Mouse (Mus musculus) limb, embryonic 15.5 days (tissue): ENCODE measurements around the gene Slc27a1. TPM values are rescaled to one million over a fixed set of nuclear protein-coding genes. Genes with fewer than 3 reads are reported as not detected.

Source experiments
- ATAC-seq: fragments of 200-750 bp; cut with Nextera tagmentation; 2 replicates; pipeline ENCODE4 v1.8.0; 2017; ENCODE audit warnings: low read depth, moderate TSS enrichment; ENCODE audit not compliant: insufficient number of reproducible peaks, low FRiP score, low TSS enrichment
- H3K27ac ChIP-seq: fragments of 300-500 bp; sonication (generic); 2 replicates; pipeline ENCODE4 v1.5.1; 2015; ENCODE audit warnings: moderate library complexity, mild to moderate bottlenecking, inconsistent platforms
- H3K27me3 ChIP-seq: fragments of 300-500 bp; sonication (generic); 2 replicates; pipeline ENCODE4 v1.6.1; 2015; ENCODE audit warnings: inconsistent platforms
- H3K36me3 ChIP-seq: fragments of 300-500 bp; sonication (generic); 2 replicates; pipeline ENCODE4 v1.6.1; 2015; ENCODE audit warnings: inconsistent platforms
- H3K4me1 ChIP-seq: fragments of 300-500 bp; sonication (generic); 2 replicates; pipeline ENCODE4 v1.6.1; 2015; ENCODE audit warnings: inconsistent platforms
- H3K4me2 ChIP-seq: fragments of 300-500 bp; sonication (generic); 2 replicates; pipeline ENCODE4 v1.6.1; 2015; ENCODE audit warnings: mild to moderate bottlenecking, inconsistent platforms
- H3K4me3 ChIP-seq: fragments of 300-500 bp; sonication (generic); 2 replicates; pipeline ENCODE4 v1.5.1; 2015; ENCODE audit warnings: mild to moderate bottlenecking, inconsistent platforms
- H3K9ac ChIP-seq: fragments of 300-500 bp; sonication (generic); 2 replicates; pipeline ENCODE4 v1.6.1; 2015; ENCODE audit warnings: inconsistent platforms
- H3K9me3 ChIP-seq: fragments of 300-500 bp; sonication (generic); 2 replicates; pipeline ENCODE4 v1.6.1; 2016; ENCODE audit warnings: inconsistent platforms
- WGBS: fragments of 180-500 bp; shearing (Covaris S2); methylation state at CpG from one replicate; pipeline ENCODE4 v1.1.7; 2015; 5-methylcytosine and 5-hydroxymethylcytosine counted together
- polyA plus RNA-seq: library from polyadenylated mRNA; unstranded; fragments of >200 nt; fragmentation: Nextera tagmentation; extraction: Ambion mirVana; gene quantifications from 2 replicates; pipeline ENCODE4 v1.2.1, GENCODE M21; 2015

Slc27a1 gene
- polyA plus RNA-seq, 1 experiment from 2014 or later = 44.5 TPM

DNA sequence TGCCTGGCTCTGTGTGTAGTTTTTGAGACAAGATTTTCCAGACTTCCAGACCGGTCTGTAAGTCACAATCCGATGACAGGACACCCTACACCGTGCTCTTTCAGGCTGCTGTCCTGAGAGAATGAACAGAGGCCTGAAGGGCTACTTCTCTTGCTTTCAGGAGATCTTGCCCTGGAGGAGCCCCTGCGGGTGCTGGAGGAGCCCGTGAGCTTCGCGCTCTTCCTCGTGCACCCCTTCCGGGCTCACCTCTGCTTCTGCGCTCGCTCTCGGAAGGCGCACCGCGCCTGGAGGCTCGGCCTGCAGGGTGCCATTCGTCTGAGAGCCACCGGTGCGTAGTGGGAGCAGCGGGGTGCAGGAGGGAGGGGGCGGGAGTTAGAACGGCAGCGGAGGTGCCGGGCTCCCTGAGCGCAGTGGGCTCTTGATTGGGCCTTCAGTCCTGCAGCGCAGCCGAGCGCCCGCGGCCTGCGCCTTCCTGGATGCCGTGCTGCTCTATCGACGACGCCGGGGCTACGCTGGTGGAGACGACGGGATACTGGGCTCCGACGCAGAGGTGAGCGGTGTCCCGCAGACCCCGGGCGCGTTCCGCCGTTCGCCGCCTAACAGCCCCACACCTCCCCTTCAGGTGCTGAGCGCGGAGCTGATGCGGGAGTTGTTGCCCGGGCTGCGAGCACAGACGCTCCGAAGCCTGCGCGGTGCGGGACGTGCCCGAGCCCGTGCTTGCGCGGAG, 33.4 kb downstream of the Slc27a1 start:
- Histone ChIP-seq H3K4me1 (peaks cover 29% of the 10 kb centered on the region), H3K4me3 (peak overlapping the region; percentile 41), H3K27me3 (peaks cover 33% of the 10 kb centered on the region), H3K27ac (peak overlapping the region; percentile 40; the same call in 1 of the 2 replicates), H3K9me3 (no peaks in the 10 kb centered on the region; the same call in 1 of the 2 replicates), H3K9ac (peak overlapping the region; percentile 8; the same call in 1 of the 2 replicates), H3K36me3 (peaks cover 5% of the 10 kb centered on the region; the same call in 1 of the 2 replicates), H3K4me2 (peak overlapping the region; percentile 81)
- 2% methylated on average over 65 of the region's 65 CpGs for WGBS
- ATAC-seq = peak; percentile 45; the same call in 1 of the 2 replicates

DNA sequence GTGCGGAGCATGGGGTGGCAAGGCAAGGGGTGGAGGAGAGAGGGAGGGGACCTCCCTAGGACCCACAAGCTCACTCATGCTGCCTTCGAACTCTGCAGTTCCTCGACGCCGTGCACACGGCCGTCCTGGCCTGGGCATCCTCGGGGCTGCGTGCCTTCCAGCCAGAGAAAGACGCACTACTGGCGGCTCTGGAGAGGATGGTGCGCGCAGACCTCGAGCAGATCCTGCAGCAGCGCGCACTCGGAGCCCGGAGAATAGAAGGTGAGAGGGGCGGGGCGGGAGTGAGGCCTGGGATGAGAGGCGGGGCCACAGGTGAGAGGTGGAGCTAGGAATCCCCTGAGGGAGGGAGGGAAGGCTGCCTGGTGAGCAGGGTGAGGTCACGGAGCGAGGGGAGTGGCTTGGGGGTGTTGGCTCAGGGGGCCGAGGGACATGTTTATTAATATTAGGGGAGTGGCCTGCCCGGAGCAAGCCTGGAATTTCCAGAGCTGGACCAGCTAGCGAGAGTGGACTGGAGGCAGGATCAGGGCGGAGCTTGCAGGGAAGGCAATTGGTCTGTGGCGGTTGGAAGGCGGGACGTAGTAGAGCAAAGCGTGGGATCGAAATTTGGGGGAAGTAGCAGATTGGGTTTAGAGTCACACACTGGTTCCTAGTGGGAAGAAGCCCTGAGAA, 34.1 kb downstream of the Slc27a1 start:
- Histone ChIP-seq H3K4me3 (peak overlapping the region; percentile 41), H3K9ac (peak overlapping the region; percentile 8; the same call in 1 of the 2 replicates), H3K27me3 (peaks cover 33% of the 10 kb centered on the region), H3K4me1 (peaks cover 29% of the 10 kb centered on the region), H3K36me3 (peaks cover 5% of the 10 kb centered on the region; the same call in 1 of the 2 replicates), H3K4me2 (peak overlapping the region; percentile 81), H3K9me3 (no peaks in the 10 kb centered on the region; the same call in 1 of the 2 replicates), H3K27ac (0 out of 2 replicates have a peak overlapping the region, but pooled peaks have one; percentile 40)
- ATAC-seq = peak; percentile 76
- 1% methylated on average over 32 of the region's 32 CpGs for WGBS

DNA sequence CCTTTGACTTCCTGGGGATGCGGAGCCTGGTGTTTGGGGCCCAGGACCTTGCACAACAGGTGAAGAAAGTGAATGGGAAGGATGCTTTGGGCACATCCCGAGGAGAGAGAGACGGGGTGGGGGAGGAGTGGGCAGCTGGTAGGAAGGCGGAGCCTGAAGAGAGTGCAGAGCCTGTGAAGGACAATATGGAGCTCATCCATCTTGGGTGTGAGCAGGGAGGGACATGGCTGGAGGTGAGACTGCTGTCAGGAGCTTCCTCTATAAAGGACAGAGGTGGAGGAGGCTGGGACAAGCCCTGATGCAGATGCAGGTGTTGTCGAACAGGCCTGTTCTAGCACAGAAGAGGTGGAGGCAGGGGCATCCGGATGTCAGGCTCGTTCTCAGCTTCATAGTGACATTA, 35.3 kb downstream of the Slc27a1 start:
- Histone ChIP-seq H3K9ac (no peak overlapping the region), H3K27me3 (peaks cover 33% of the 10 kb centered on the region), H3K4me2 (no peak overlapping the region), H3K9me3 (no peaks in the 10 kb centered on the region; the same call in 1 of the 2 replicates), H3K27ac (no peak overlapping the region; the same call in 1 of the 2 replicates), H3K36me3 (peaks cover 5% of the 10 kb centered on the region; the same call in 1 of the 2 replicates), H3K4me3 (no peak overlapping the region), H3K4me1 (peaks cover 29% of the 10 kb centered on the region)
- ATAC-seq = no peak
- 55% methylated on average over 7 of the region's 7 CpGs for WGBS

DNA sequence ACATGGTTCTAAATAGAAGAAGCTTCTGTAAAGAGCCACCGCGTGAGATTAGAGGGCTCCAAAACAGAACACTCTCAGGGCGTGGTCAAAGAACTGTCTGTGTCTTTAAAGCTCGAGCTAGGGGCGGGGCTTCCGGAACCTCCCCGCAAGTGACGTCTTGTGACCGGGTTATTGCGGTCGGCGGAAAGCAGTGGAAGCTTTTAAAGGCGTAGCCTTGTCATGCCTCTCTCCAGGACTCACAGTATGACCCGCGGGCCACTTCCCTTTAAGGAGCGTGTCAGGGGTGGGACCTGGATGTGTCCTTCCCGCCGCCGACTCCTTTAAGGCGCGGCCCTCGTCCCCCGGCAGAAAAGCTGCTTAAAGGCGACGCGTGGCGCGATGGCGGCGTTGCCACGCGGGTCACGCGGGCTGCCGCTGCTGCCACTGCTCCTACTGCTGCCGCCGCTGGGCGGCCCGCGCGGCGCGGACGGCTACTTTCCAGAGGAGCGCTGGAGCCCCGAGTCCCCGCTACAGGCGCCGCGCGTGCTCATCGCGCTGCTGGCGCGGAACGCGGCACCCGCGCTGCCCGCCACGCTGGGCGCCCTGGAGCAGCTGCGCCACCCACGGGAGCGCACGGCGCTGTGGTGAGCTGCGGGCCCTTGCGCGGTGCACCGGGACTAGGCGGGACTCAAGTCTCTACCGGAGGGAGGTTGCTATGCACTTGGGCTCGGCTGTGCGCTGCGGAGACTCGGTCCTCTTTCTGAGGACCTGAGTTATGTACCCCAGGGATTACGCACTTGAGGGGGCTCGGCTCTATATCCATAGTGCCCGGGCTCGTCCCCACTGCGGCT, 42.4 kb downstream of the Slc27a1 start, which contains the start of gene Colgalt1:
Gene Colgalt1, plus strand, starts transcription at position 177 of the 830 bp plus-strand sequence.
- under 1% methylated on average over 82 of the region's 82 CpGs for WGBS

DNA sequence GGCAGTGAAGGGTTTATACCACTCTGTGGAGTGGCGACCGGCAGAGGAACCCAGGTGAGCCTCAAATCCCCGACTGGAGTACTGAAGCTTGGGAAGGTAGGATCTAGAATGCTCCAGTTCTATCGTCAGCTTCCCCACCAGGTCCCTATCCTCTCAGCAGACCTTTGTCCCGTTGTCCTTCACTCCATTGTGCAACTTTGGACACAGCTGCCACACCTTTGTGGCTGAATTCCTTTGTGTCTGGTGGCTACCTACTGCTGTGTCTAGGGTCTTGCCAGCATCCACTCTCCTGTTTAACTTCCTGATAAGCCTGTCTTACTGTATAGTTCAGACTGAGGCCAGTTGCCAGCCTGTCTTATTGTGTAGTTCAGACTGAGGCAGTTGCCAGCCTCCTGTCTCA, 43.5 kb downstream of the Slc27a1 start:
- peaks cover 37% of the 10 kb centered on the region for H3K36me3 ChIP-seq
- H3K4me3 ChIP-seq = peak overlapping the region; percentile 76
- H3K4me1 ChIP-seq = peaks cover 15% of the 10 kb centered on the region
- 37% methylated on average over 5 of the region's 5 CpGs for WGBS
- ATAC-seq = no peak
- H3K4me2 ChIP-seq = peak overlapping the region; percentile 69
- no peak overlapping the region for H3K27ac ChIP-seq
- H3K27me3 ChIP-seq = no peaks in the 10 kb centered on the region
- peak overlapping the region; percentile 92 for H3K9ac ChIP-seq
- H3K9me3 ChIP-seq = no peaks in the 10 kb centered on the region

More for the DNA sequence above, 42.4 kb downstream of the Slc27a1 start, which contains the start of gene Colgalt1:
- Histone ChIP-seq H3K27ac (peak within 1 kb of the TSS; percentile 92), H3K9ac (peak within 1 kb of the TSS; percentile 92), H3K4me2 (peak within 1 kb of the TSS; percentile 69), H3K9me3 (no peaks in the 10 kb centered on the region), H3K36me3 (peaks cover 26% of the 10 kb centered on the region), H3K27me3 (no peaks in the 10 kb centered on the region), H3K4me1 (peaks cover 15% of the 10 kb centered on the region), H3K4me3 (peak within 1 kb of the TSS; percentile 76)
- ATAC-seq = peak; percentile 99

DNA sequence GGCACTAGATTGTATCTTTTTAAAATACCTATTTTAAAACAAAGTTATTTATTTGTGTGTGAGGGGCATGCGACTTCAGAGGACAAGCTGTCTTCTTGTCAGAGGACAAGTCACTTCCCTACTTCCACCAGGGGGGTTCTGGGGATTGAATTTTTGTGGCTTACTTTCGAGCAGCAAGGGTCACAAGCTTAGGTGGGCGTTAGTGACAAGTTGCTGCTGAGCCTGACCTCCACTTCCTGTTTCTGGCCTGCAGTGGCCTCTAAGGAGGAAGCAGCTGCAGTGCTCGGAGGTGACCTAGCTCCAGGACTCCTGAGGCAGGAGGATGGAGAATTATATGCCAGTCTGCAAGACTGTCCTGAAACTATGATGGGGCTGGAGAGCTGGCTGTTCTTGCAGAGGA, 44.7 kb downstream of the Slc27a1 start:
- peaks cover 15% of the 10 kb centered on the region for H3K4me1 ChIP-seq
- H3K36me3 ChIP-seq = peaks cover 49% of the 10 kb centered on the region
- no peak overlapping the region for H3K4me2 ChIP-seq
- H3K27ac ChIP-seq = no peak overlapping the region
- no peaks in the 10 kb centered on the region for H3K9me3 ChIP-seq
- H3K4me3 ChIP-seq = no peak overlapping the region
- no peak overlapping the region for H3K9ac ChIP-seq
- H3K27me3 ChIP-seq = no peaks in the 10 kb centered on the region
- ATAC-seq = no peak
- WGBS = 47% methylated on average over 4 of the region's 4 CpGs

DNA sequence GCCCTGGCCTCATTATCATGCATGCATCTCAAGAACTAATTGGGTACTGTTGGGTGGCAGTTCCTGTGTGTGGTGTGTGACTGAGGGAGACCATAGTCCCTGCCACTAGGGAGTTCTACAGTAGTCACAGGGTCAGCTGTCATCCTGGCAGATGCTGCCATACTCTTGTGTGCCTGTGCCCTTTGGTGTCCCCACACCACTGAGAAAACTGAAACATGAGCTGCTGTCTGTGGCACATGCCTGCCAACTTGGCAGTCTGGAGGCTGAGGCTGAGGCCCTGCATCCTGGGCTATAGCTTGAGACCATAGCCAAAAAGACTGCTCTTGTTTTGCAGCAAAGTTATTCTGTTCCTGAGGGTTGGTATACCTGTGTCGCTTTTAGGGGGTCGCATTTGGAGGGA, 51.1 kb downstream of the Slc27a1 start:
- H3K27me3 ChIP-seq = no peaks in the 10 kb centered on the region
- H3K9me3 ChIP-seq = peaks cover 12% of the 10 kb centered on the region; the same call in 1 of the 2 replicates
- no peaks in the 10 kb centered on the region for H3K4me1 ChIP-seq
- ATAC-seq = no peak
- H3K27ac ChIP-seq = no peak overlapping the region
- no peak overlapping the region for H3K9ac ChIP-seq
- peaks cover 95% of the 10 kb centered on the region for H3K36me3 ChIP-seq
- no peak overlapping the region for H3K4me3 ChIP-seq
- H3K4me2 ChIP-seq = no peak overlapping the region
- 90% methylated on average over 2 of the region's 2 CpGs for WGBS

DNA sequence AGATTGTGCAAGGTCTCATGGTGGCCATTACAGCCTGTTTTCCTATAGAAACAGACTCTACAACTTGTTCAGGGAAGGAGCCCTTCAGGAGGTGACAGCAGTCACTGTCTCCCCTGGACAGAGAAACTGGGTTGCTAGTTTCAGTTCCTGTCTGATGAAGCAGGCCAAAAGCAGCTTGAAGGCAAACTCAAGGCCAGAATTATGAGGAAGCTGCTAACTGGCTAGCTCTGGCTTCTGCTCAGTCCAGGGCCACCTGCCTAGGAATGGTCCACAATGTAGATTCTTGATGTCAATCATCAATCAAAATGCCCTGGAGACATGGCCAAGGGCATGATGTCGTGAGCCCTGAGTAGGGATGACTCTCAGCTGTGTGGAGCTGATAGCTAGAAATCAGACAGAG, 56.4 kb downstream of the Slc27a1 start:
- no peak for ATAC-seq
- 78% methylated on average over 1 of the region's 1 CpGs for WGBS
- Histone ChIP-seq H3K9ac (no peak overlapping the region), H3K27me3 (peaks cover 7% of the 10 kb centered on the region), H3K9me3 (peaks cover 12% of the 10 kb centered on the region; the same call in 1 of the 2 replicates), H3K27ac (no peak overlapping the region), H3K4me2 (no peak overlapping the region), H3K4me1 (peaks cover 32% of the 10 kb centered on the region), H3K4me3 (no peak overlapping the region), H3K36me3 (peaks cover 60% of the 10 kb centered on the region)

DNA sequence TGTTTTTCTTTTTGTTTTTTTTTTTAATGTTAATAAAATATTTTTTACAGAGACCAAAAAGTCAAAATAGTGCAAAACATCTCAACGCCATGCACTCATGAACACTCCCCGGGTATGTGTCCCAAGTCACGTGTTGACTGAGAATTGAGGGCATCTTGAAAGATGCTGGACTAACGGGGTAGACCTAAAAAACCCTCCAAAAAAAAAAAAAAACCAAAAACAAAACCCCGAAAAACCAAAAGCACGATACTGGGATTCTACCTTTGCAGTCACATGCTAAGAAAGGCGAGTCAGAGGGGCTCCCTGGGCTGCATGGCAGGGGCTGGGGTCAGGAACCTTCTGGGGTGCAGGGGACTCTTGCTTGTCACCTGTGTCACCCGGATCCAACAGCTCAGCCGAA, 58.1 kb downstream of the Slc27a1 start:
- no peak for ATAC-seq
- Histone ChIP-seq H3K4me2 (no peak overlapping the region), H3K4me1 (peaks cover 34% of the 10 kb centered on the region), H3K9me3 (peaks cover 12% of the 10 kb centered on the region; the same call in 1 of the 2 replicates), H3K27me3 (peaks cover 22% of the 10 kb centered on the region), H3K27ac (no peak overlapping the region; the same call in 1 of the 2 replicates), H3K9ac (no peak overlapping the region), H3K36me3 (peaks cover 43% of the 10 kb centered on the region), H3K4me3 (no peak overlapping the region)
- 76% methylated on average over 9 of the region's 9 CpGs for WGBS

DNA sequence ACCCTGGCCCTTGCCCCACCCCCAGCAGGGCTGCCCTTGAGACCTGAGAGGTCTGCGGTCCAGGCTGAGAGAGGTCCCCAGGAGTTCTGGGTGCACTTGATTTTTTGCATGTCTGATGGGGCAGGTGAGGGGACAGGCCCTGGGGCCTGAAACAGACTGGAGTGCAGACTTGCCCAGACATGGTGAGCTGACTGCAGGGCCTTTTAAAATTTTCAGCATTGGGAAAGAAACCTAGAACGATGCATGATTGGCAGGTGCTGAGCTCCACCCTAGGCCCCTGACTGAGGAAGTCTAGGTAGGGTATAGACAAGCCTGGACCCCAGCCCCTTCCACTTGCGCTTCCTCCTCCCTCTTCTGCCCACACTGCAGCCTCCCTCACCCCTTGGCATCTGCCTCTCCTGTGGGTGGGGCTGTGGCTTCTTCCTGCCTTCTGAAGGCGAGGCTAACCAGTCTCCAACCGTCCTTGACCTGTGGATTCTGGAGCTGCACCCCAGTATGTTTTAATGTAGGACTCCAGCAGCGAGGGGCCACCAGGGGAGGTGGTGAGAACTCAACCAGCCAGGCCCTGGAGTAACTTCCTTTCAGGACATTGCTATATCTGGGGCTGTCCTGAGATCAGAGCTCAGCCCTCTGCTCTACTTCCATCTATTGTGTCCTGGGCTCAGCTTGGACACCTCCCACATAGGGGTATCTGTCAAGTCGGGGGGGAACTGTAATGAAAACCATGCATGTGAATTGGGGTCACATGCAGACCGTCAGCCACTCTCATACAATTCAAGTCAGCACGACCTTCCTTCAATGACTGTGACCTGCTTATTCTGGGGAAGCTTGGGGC, 58.8 kb downstream of the Slc27a1 start:
- ATAC-seq = no peak
- no peak overlapping the region for H3K9ac ChIP-seq
- 48% methylated on average over 9 of the region's 9 CpGs for WGBS
- H3K27me3 ChIP-seq = peaks cover 23% of the 10 kb centered on the region
- H3K36me3 ChIP-seq = peaks cover 36% of the 10 kb centered on the region
- H3K4me1 ChIP-seq = peaks cover 34% of the 10 kb centered on the region
- no peak overlapping the region for H3K4me3 ChIP-seq
- H3K27ac ChIP-seq = peak overlapping the region; percentile 82
- H3K9me3 ChIP-seq = peaks cover 5% of the 10 kb centered on the region; the same call in 1 of the 2 replicates
- H3K4me2 ChIP-seq = no peak overlapping the region
